Mouse (Mus musculus) embryonic fibroblast, embryonic 13.5 days (primary cell): ENCODE results near the gene Pex11g. TPM values are rescaled to one million over a fixed set of nuclear protein-coding genes. Genes with fewer than 3 reads are reported as not detected.
A peak's percentile ranks its signal among the peaks of the same experiment; 100 is the strongest.

Experiments used
- H3K27ac ChIP-seq: 2 replicates; pipeline ENCODE4 v1.5.1; 2012; ENCODE audit warnings: low read length, control low read depth, inconsistent platforms; ENCODE audit not compliant: insufficient read depth
- H3K4me1 ChIP-seq: 2 replicates; pipeline ENCODE4 v1.6.1; 2011; ENCODE audit warnings: low read length; ENCODE audit not compliant: control insufficient read depth, insufficient read depth
- H3K4me3 ChIP-seq: 2 replicates; pipeline ENCODE4 v1.5.1; 2011; ENCODE audit warnings: mild to moderate bottlenecking, control low read depth, low read length; ENCODE audit not compliant: insufficient read depth
- CTCF ChIP-seq: IDR thresholded peaks from 2 replicates; pipeline ENCODE4 v1.5.1; 2011; ENCODE audit warnings: mild to moderate bottlenecking, control low read depth, low read length, moderate library complexity, borderline replicate concordance; ENCODE audit not compliant: insufficient read depth
- POLR2A ChIP-seq: IDR thresholded peaks from 2 replicates; pipeline ENCODE4 v1.6.1; 2011; ENCODE audit warnings: low read depth, mild to moderate bottlenecking, control low read depth, low read length, moderate library complexity
- polyA plus RNA-seq: library from polyadenylated mRNA; stranded (reverse); fragments of >200 nt; gene quantifications from 2 replicates; pipeline ENCODE4 v1.2.4, GENCODE M21; 2011; ENCODE audit warnings: low read depth; ENCODE audit not compliant: missing spikeins, insufficient read length

Pex11g gene
- polyA plus RNA-seq, 1 experiment, result 5.9 TPM

- Histone ChIP-seq H3K4me1 (no peaks in the 10 kb centered on the region), H3K4me3 (no peak overlapping the region), H3K27ac (no peak overlapping the region)
- TF ChIP-seq POLR2A, result no peak
- no peak for TF ChIP-seq CTCF
Measured at GRCm38 (mm10) chr8:3451992-3452391, 15.5 kb downstream of the Pex11g start.

- H3K4me1 ChIP-seq, result no peaks in the 10 kb centered on the region
- TF ChIP-seq CTCF (peak; percentile 75), POLR2A (no peak)
- no peak overlapping the region for H3K4me3 ChIP-seq
- H3K27ac ChIP-seq, result no peak overlapping the region
Measured at GRCm38 (mm10) chr8:3450670-3451069, 16.8 kb downstream of the Pex11g start.

GRCm38 (mm10) chr8:3449226-3449625 lies 18.3 kb downstream of the Pex11g start:
- Histone ChIP-seq H3K27ac (no peak overlapping the region), H3K4me3 (no peak overlapping the region), H3K4me1 (no peaks in the 10 kb centered on the region)
- TF ChIP-seq POLR2A, result no peak
- TF ChIP-seq CTCF, result no peak

GRCm38 (mm10) chr8:3439510-3439909 lies 28.0 kb downstream of the Pex11g start:
- no peak overlapping the region for H3K27ac ChIP-seq
- no peak overlapping the region for H3K4me3 ChIP-seq
- H3K4me1 ChIP-seq, result no peaks in the 10 kb centered on the region
- TF ChIP-seq POLR2A (no peak), CTCF (no peak)

GRCm38 (mm10) chr8:3436492-3436891 lies 31.0 kb downstream of the Pex11g start:
- no peak for TF ChIP-seq POLR2A
- Histone ChIP-seq H3K4me1 (no peaks in the 10 kb centered on the region), H3K27ac (no peak overlapping the region), H3K4me3 (no peak overlapping the region)

GRCm38 (mm10) chr8:3431113-3431512 lies 36.4 kb downstream of the Pex11g start:
- peaks cover 18% of the 10 kb centered on the region for H3K4me1 ChIP-seq
- TF ChIP-seq POLR2A (no peak), CTCF (no peak)
- H3K27ac ChIP-seq, result no peak overlapping the region
- no peak overlapping the region for H3K4me3 ChIP-seq

- TF ChIP-seq CTCF, result no peak
- no peak for TF ChIP-seq POLR2A
- Histone ChIP-seq H3K4me1 (peaks cover 20% of the 10 kb centered on the region), H3K4me3 (no peak overlapping the region), H3K27ac (peak overlapping the region; percentile 48; the same call in 1 of the 2 replicates)
Measured at GRCm38 (mm10) chr8:3429966-3430365, 37.5 kb downstream of the Pex11g start.

GRCm38 (mm10) chr8:3428426-3428825 lies 39.1 kb downstream of the Pex11g start:
- no peak for TF ChIP-seq POLR2A
- no peak overlapping the region for H3K4me3 ChIP-seq
- peaks cover 20% of the 10 kb centered on the region for H3K4me1 ChIP-seq
- no peak overlapping the region for H3K27ac ChIP-seq

GRCm38 (mm10) chr8:3426211-3426610 lies 41.3 kb downstream of the Pex11g start:
- TF ChIP-seq POLR2A (no peak), CTCF (no peak)
- Histone ChIP-seq H3K27ac (peak overlapping the region; percentile 19; the same call in 1 of the 2 replicates), H3K4me3 (no peak overlapping the region), H3K4me1 (peaks cover 20% of the 10 kb centered on the region)

- Histone ChIP-seq H3K4me1 (peaks cover 23% of the 10 kb centered on the region), H3K27ac (no peak overlapping the region), H3K4me3 (no peak overlapping the region)
- no peak for TF ChIP-seq CTCF
- TF ChIP-seq POLR2A, result no peak
Measured at GRCm38 (mm10) chr8:3425217-3425616, 42.3 kb downstream of the Pex11g start.

- no peak overlapping the region for H3K27ac ChIP-seq
- H3K4me3 ChIP-seq, result no peak overlapping the region
- no peak for TF ChIP-seq CTCF
- no peak for TF ChIP-seq POLR2A
- H3K4me1 ChIP-seq, result peaks cover 28% of the 10 kb centered on the region
Measured at GRCm38 (mm10) chr8:3421507-3421906, 46.0 kb downstream of the Pex11g start.

- H3K27ac ChIP-seq, result peak overlapping the region; percentile 67
- TF ChIP-seq CTCF (no peak), POLR2A (no peak)
- H3K4me3 ChIP-seq, result no peak overlapping the region
- H3K4me1 ChIP-seq, result peaks cover 25% of the 10 kb centered on the region
Measured at GRCm38 (mm10) chr8:3420105-3420706, 47.3 kb downstream of the Pex11g start.
